Mouse (Mus musculus) thymus, postnatal 10 days (tissue): Measurements from ENCODE around the gene Dytn.
"Not testable (repeated sequence)": the region's sequence is repeated elsewhere in the genome, so short reads cannot be mapped to it uniquely, and the experiment has no call there.

Experiments
- DNase-seq, 2 experiments: peaks; one replicate each; pipeline ENCODE4 v3.0.0; 2021; ENCODE audit warnings: low spot score in 2 of 2

Gene Dytn

GRCm38 (mm10) chr1:63686827-63687226 lies at the start of gene Dytn:
Gene Dytn, minus strand, starts transcription at chr1:63686927.
- DNase-seq, result no peak

DNA sequence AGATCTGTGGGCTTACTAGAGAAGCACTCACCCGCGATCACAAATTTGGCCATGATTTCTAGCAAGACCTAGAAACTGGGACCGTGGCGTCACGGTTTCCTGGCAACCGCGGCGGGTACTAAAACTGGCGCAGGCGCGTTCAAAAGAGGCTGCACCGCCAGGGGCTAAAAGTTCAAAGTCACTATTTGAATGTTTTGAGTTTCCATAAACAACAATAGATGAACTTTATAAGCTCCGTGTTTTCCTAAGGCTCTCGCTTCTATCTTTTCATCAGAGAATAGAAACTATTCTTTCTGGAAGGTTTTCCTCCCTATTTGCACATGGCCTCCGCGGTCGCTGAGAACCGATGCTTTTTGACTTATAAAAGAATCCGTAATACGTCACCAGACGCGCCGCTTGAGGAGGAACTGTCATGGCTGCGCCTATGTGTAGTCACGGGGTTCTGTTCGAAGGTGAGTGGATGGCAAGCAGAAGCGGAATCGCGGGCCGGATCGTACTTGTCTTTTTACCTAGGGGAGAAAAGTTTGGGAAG lies 43.6 kb upstream of the Dytn start, which contains the start of the genes Mdh1b and Fastkd2:
Gene Mdh1b, minus strand, starts transcription at position 79 of the 532 bp plus-strand sequence.
Gene Fastkd2, plus strand, starts transcription at position 375 of the 532 bp plus-strand sequence.
- peak; percentile 80 to 84 for DNase-seq

GRCm38 (mm10) chr1:63729796-63730195 lies 43.1 kb upstream of the Dytn start:
- DNase-seq, result peak in 1 of 2 experiments; percentile 5

DNA sequence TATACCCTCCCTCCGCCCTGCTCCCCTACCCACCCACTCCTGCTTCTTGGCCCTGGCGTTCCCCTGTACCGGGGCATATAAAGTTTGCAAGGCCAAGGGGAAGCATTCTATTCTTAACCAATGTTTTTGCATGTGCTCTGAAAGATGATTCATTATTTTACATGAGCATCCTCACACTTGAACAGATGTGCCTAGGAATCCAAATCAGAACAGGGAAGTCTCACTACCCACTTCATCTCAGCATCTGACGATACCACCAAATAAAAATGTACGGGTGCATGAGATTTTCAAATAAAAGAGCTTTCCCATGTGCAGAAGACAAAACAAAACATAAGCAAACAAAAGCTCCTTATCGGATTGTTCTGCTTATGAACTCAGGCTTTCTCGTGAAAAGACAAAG lies 33.4 kb upstream of the Dytn start:
- no peak for DNase-seq

- DNase-seq, result no peak
Measured at GRCm38 (mm10) chr1:63708876-63709275, 22.1 kb upstream of the Dytn start.

DNA sequence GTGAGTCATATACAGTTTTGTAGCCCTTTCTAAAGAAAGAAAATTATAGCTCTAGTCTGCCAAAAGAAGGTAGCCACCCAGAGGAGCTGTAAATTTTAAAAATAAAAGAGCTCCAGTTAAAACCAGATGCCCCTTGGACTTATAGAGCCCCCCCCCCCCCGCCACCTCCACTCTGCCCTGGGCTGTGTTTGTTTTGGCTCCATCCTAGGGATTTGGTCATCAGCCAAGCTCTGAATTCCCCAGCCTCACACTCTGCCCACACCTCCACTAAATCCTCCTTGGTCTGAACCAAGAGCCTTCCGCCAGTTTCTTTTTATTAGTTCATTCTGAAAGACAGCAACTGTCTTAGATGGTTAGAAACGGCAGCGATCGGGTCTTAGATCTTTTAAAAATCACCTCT lies 19.0 kb upstream of the Dytn start:
- no peak for DNase-seq

- no peak for DNase-seq
Measured at GRCm38 (mm10) chr1:63696861-63697260, 10.1 kb upstream of the Dytn start.

DNA sequence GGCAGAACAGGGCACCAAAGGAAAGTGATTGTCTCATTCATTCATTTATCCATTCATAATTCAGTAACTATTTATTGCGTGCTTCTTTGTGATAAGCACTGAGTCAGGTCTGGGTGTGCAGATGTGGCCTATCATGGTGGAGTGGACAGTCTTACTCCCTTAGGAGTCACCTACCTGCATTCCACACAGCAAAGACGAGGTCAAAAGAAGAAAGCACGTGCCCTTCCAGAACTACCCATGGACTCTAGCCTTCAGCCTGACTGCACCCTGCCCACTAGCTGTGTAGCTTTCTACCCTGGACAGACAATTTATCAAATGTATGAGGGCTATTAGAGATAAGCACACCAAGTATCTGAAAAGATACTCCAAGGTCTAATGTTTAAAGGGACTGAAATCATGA lies 10.8 kb downstream of the Dytn start:
- DNase-seq, result no peak

GRCm38 (mm10) chr1:63668852-63669160 lies 17.9 kb downstream of the Dytn start:
- no peak for DNase-seq

- no peak for DNase-seq
Measured at GRCm38 (mm10) chr1:63667949-63668851, 18.5 kb downstream of the Dytn start.

DNA sequence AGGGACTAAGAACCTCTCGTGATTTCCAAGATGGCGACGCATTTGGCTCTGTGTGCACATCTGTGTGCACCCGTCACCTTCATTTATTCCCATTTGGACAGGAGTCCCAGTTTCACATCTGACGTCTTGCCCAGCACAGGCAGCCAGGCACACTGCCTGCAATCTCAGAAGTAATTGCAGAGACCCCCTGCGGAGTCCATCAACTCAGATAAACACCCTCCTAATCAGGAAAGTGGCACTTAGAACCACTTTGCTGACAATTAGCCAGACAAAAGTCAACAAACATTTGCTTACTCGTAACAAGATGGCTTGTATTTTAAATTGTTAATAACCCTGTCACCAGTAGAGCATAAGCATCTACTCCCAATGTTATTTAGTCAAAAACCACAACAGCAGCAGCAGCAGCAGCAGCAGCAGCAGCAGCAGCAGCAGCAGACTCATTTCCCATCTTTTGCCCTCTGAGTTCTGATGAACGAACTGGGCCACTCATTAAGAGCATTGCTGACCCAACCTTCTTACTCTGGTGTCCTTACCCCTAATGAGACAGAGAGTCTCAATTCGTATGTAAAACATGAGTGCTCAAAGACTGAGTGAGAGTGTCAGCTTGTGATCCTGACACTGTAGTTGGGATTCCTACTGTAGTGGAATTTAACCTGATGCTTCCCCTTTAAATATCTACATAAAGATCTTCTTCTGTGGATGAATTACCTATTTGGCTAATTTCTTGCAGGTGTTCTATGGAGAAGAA lies 19.4 kb downstream of the Dytn start:
- DNase-seq, result no peak

GRCm38 (mm10) chr1:63666089-63666488 lies 20.6 kb downstream of the Dytn start:
- DNase-seq, result no peak

- peak in 1 of 2 experiments; percentile 53 for DNase-seq
Measured at GRCm38 (mm10) chr1:63659591-63659990, 27.1 kb downstream of the Dytn start.

GRCm38 (mm10) chr1:63658016-63658415 lies 28.7 kb downstream of the Dytn start:
- DNase-seq, result peak; percentile 30 to 60

- no peak for DNase-seq
Measured at GRCm38 (mm10) chr1:63639921-63640320, 46.8 kb downstream of the Dytn start.

- DNase-seq, result not testable (repeated sequence)
Measured at GRCm38 (mm10) chr1:63630390-63630789, 56.3 kb downstream of the Dytn start.

DNA sequence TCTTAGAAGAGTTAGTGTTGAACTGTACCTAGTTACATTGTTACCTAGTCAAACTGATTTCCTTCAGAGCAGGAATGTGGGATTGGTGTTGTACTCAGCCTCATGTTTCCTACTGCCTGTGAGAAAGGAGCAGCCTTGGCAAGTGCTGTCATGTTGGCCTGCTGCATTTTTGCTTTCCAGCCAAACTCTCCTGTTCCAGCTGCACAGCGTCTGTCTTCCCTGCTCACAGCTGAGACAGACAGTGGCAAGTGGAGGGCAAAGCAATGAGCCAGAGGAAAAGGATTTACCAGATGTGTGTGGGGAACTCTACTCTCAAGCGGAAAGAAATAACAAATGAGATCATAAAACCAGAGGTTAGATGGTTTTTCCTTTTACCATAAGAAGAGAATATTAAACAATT lies 58.5 kb downstream of the Dytn start:
- no peak for DNase-seq

GRCm38 (mm10) chr1:63615668-63616067 lies 71.1 kb downstream of the Dytn start, which contains the start of gene Gm39653:
Gene Gm39653, plus strand, starts transcription at chr1:63615968.
- no peak for DNase-seq

DNA sequence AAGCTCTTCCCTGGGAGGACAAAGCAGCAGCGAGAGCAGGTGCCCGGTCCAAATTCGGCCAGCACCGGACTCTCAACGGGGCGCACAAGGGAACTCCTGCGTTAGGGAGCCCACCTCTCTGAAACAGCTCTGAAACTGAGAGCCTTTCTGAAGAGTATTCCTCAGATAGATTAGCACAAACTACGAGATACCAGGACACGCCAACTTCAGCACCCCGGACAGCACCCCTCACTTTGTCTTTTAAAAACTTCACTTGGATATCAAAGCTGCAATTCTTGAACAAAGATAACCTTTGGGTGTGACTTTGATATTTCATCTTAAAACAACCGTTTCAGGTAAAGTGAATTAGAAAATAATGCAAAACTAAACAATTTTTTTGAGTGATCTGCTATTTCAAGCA lies 72.1 kb downstream of the Dytn start:
- peak in 1 of 2 experiments; percentile 14 for DNase-seq

GRCm38 (mm10) chr1:63609613-63610012 lies 77.1 kb downstream of the Dytn start:
- no peak for DNase-seq

GRCm38 (mm10) chr1:63603870-63604500 lies 82.7 kb downstream of the Dytn start:
- DNase-seq, result no peak

GRCm38 (mm10) chr1:63586869-63587268 lies 99.9 kb downstream of the Dytn start:
- DNase-seq, result no peak
